Mouse (Mus musculus): ENCODE measurements around the gene Hs3st5. TPM values are rescaled to one million over a fixed set of nuclear protein-coding genes. Genes with fewer than 3 reads are reported as not detected.
"Not testable (repeated sequence)": the region's sequence is repeated elsewhere in the genome, so short reads cannot be mapped to it uniquely, and the experiment has no call there.

The Hs3st5 gene
- total and polyA plus RNA-seq, 3 experiments, result not detected

DNA sequence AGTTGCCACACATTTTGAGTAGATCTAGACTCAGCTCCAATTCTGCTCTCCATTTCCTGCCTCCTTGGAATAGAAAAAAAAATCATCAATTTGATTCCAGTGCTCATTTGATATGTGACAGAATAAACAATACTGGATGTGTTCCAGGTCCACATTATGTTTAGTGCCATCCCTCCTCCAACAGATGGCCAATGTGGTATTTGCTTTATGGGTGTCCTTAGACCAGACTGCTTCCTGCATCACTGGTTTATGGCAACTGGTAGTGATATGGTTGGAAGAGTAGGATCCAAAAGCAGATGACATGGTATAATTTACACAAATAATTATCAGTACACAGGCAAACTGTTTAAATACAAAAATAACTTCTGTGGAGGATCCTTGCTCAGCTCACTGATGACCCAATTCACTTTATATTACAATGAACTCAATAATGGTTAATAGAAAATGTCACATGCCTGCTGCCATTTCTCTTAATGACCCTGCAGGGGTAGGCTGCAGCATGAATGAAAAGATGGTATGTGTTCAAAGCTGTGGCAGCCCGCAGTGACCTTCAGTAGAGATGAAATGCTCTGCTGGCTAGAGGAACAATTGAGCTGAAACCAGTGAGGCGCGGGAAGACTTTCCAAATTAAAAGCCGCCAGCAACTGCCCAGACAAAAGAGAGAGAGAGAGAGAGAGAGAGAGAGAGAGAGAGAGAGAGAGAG lies 27.2 kb downstream of the Hs3st5 start:
- H3K27ac ChIP-seq (ENCODE audit: insufficient read depth, low read depth), result no peak overlapping the region
- no peak for TF ChIP-seq E2F4 (IDR thresholded peaks at IDR 0.05; ENCODE audit: insufficient replicate concordance, low read depth, low read length)
- TF ChIP-seq SMC3 (IDR thresholded peaks at IDR 0.05; ENCODE audit: low read depth, low read length), result no peak
- no peak for TF ChIP-seq CHD1 (IDR thresholded peaks at IDR 0.05; ENCODE audit: low read depth, low read length)
- no peak for TF ChIP-seq EP300 (IDR thresholded peaks at IDR 0.05; ENCODE audit: low read length)
- no peak for TF ChIP-seq JUN (IDR thresholded peaks at IDR 0.05; ENCODE audit: insufficient read depth, low read depth, low read length)
- no peak for TF ChIP-seq TCF12 (IDR thresholded peaks at IDR 0.05; ENCODE audit: low read depth, low read length)
- no peak for TF ChIP-seq JUND (conservative IDR thresholded peaks at IDR 0.05; ENCODE audit: low read depth, low read length)
- no peak for TF ChIP-seq ELF1 (IDR thresholded peaks at IDR 0.05; ENCODE audit: low read depth, low read length)
- H3K4me1 ChIP-seq (ENCODE audit: control insufficient read depth in 1 of 2, insufficient read depth in 2 of 2), result no peaks in the 10 kb centered on the region
- no peaks in the 10 kb centered on the region for H3K9me3 ChIP-seq (replicated peaks; ENCODE audit: low read length)
- dilution Hi-C loops (cut with MboI; ENCODE audit: extremely low pct_ligation_motif_present, extremely low pct_unique_long_range_greater_than_20kb, low sequenced_read_pairs), result no loop called here
- DNase-seq (ENCODE audit: extremely low read depth), result no peak
- no peaks in the 10 kb centered on the region for H3K27me3 ChIP-seq (replicated peaks)
- no peak overlapping the region for H3K4me2 ChIP-seq (ENCODE audit: insufficient read depth, low read depth, poor library complexity, severe bottlenecking)
- H3K79me2 ChIP-seq (replicated peaks; ENCODE audit: control insufficient read depth, extremely low read depth, insufficient read depth, poor library complexity, severe bottlenecking), result no peaks in the 10 kb centered on the region
- no peaks in the 10 kb centered on the region for H3K36me3 ChIP-seq (replicated peaks in 1 of 2; ENCODE audit: control insufficient read depth in 1 of 2, insufficient read depth in 1 of 2, low read length in 1 of 2)
- in situ Hi-C loops (cut with MboI; ENCODE audit: low pct_ligation_motif_present, low pct_unique_long_range_greater_than_20kb, low sequenced_read_pairs), result no loop called here
- no peak overlapping the region for H3K4me3 ChIP-seq (replicated peaks in 1 of 3; ENCODE audit: low read depth in 2 of 3, low read length in 2 of 3, poor library complexity in 1 of 3)
- H3K9ac ChIP-seq (ENCODE audit: insufficient read depth, low read depth), result no peak overlapping the region

DNA sequence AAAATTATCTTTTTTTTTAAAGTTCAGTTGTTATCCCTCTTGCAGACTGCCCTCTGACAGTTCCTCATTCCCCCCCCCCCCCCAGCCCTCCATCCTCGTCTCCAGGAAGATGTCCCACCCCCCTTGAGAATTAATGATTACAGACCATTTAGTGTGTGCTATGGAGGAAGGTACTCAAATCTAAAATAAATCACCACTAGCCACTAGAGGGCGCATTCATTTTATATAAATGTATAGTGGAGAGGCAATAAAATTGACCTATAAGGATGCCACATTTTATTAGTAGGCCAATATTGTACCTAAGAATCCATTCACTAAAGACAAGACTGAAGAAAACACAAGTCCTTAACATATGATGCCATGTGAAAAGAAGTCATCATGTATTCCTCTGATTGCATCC lies 40.0 kb downstream of the Hs3st5 start:
- dilution Hi-C loops (cut with MboI; ENCODE audit: extremely low pct_ligation_motif_present, extremely low pct_unique_long_range_greater_than_20kb, low sequenced_read_pairs), result no loop called here
- no peaks in the 10 kb centered on the region for H3K9me3 ChIP-seq (replicated peaks; ENCODE audit: low read length)
- H3K79me2 ChIP-seq (replicated peaks; ENCODE audit: control insufficient read depth, extremely low read depth, insufficient read depth, poor library complexity, severe bottlenecking), result no peaks in the 10 kb centered on the region
- DNase-seq (ENCODE audit: extremely low read depth), result peak; percentile 41
- H3K36me3 ChIP-seq (replicated peaks in 1 of 2; ENCODE audit: control insufficient read depth in 1 of 2, insufficient read depth in 1 of 2, low read length in 1 of 2), result no peaks in the 10 kb centered on the region
- no peak overlapping the region for H3K4me3 ChIP-seq (replicated peaks in 1 of 3; ENCODE audit: low read depth in 2 of 3, low read length in 2 of 3, poor library complexity in 1 of 3)
- in situ Hi-C loops (cut with MboI; ENCODE audit: low pct_ligation_motif_present, low pct_unique_long_range_greater_than_20kb, low sequenced_read_pairs), result no loop called here
- H3K4me2 ChIP-seq (ENCODE audit: insufficient read depth, low read depth, poor library complexity, severe bottlenecking), result no peak overlapping the region
- TF ChIP-seq NELFE (IDR thresholded peaks at IDR 0.05; ENCODE audit: low read depth, low read length) (no peak), CTCF (conservative IDR thresholded peaks at IDR 0.05 in 1 of 2, IDR thresholded peaks at IDR 0.05 in 1 of 2; ENCODE audit: low read depth in 2 of 2, low read length in 2 of 2) (peak in 1 of 2 experiments; percentile 53; a peak in 2 of 4 replicates), SMC3 (IDR thresholded peaks at IDR 0.05; ENCODE audit: low read depth, low read length) (peak; percentile 39; the same call in 1 of the 2 replicates), RAD21 (IDR thresholded peaks at IDR 0.05; ENCODE audit: low read depth, low read length) (peak; percentile 37)
- H3K27ac ChIP-seq (ENCODE audit: insufficient read depth, low read depth), result no peak overlapping the region
- H3K4me1 ChIP-seq (ENCODE audit: control insufficient read depth in 1 of 2, insufficient read depth in 2 of 2), result no peaks in the 10 kb centered on the region
- H3K9ac ChIP-seq (ENCODE audit: insufficient read depth, low read depth), result no peak overlapping the region
- no peaks in the 10 kb centered on the region for H3K27me3 ChIP-seq (replicated peaks)

DNA sequence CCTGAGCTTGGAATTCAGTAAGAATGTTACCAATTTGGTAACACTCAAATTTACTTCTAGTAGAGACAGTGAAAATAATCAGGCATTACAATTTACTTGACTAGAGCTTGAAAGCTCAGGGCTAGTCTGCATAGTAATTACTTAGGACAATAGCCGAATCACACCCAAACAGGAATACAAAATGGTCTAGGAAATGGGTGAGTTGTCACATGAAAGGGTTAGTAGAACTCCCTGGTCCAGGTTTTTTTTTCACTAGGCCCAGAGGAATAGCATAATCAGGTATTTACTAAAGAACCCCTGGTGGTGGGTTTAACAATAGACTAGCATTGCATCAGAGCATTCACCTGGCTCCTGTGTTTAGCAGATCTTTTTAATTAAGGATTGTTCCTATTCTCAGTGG lies 41.1 kb downstream of the Hs3st5 start:
- H3K79me2 ChIP-seq (replicated peaks; ENCODE audit: control insufficient read depth, extremely low read depth, insufficient read depth, poor library complexity, severe bottlenecking); DNase-seq (ENCODE audit: extremely low read depth); H3K27me3 ChIP-seq (replicated peaks); H3K4me1 ChIP-seq (ENCODE audit: control insufficient read depth in 1 of 2, insufficient read depth in 2 of 2); in situ Hi-C loops (cut with MboI; ENCODE audit: low pct_ligation_motif_present, low pct_unique_long_range_greater_than_20kb, low sequenced_read_pairs); H3K36me3 ChIP-seq (replicated peaks in 1 of 2; ENCODE audit: control insufficient read depth in 1 of 2, insufficient read depth in 1 of 2, low read length in 1 of 2); H3K9ac ChIP-seq (ENCODE audit: insufficient read depth, low read depth); H3K27ac ChIP-seq (ENCODE audit: insufficient read depth, low read depth); H3K9me3 ChIP-seq (replicated peaks; ENCODE audit: low read length); dilution Hi-C loops (cut with MboI; ENCODE audit: extremely low pct_ligation_motif_present, extremely low pct_unique_long_range_greater_than_20kb, low sequenced_read_pairs); H3K4me2 ChIP-seq (ENCODE audit: insufficient read depth, low read depth, poor library complexity, severe bottlenecking); H3K4me3 ChIP-seq (replicated peaks in 1 of 3; ENCODE audit: low read depth in 2 of 3, low read length in 2 of 3, poor library complexity in 1 of 3): not testable (repeated sequence)

Measured in CH12.LX (cell line).